Mouse (Mus musculus) urinary bladder, postnatal 14 days (tissue): ENCODE data around the gene Alkbh4.

ENCODE experiments used
- DNase-seq: peaks from one replicate; pipeline ENCODE4 v3.0.0; 2021; ENCODE audit warnings: low spot score

Alkbh4 gene

DNA sequence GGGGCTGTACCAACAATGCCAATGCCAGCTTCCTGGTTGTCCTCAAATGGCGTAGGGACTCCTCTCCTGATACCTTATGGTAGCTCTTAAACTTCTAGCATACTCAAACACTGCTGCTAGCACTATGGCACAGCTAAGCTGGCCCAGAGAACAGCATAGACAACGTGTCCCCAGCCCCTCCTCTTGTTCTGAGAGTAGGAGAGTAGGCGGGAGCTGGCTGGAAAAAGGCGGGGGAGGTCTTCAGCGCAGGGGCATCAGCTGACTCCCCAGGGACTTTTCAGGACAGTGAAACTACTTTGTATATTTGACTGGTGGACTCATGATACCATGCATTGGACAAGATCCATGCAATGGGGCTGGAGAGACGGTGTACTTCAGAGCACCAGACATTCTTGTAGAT is 46.1 kb downstream of the Alkbh4 start:
- no peak for DNase-seq

- no peak for DNase-seq
Measured at GRCm38 (mm10) chr5:136182830-136183229, 46.9 kb downstream of the Alkbh4 start.

DNA sequence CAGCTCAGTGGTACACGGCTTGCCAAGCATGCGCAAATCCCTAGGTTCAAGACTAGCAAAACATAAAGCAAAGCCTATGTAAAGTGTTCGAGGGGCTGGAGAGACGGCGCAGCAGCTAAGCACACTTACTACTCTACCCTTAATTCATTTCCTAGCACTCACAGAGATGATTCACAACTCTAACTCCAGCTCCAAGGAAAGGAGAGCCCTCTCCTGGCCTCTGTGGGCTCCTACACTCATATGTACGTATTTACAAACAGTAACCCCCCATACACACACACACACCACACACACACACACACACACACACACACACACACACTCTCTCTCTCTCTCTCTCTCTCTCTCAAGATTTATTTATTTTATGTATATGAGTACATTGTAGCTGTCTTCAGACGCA is 47.8 kb downstream of the Alkbh4 start:
- no peak for DNase-seq

DNA sequence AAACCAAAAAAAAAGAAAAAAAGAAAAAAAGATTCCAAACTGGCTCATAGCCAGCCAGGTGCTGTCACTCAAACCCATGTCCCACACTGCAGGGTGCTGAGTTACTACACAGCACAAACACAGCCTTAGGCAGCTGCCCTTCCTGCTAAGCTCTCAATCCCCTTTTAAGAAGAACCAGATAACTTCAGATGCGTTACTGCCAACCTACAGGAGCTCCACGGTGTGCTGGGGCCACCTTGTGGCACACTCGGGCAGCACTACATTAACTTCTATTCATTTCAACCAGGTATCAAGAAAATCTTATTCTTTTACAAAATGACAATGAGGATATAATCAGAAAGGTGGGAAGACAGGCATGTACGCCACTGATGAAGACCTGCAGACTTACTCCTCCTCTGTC is 50.8 kb downstream of the Alkbh4 start:
- peak; percentile 60 for DNase-seq
